Mouse (Mus musculus) naive thymus-derived CD4-positive, alpha-beta T cell, adult 5 months (primary cell): ENCODE data around the gene Pigr. TPM values are rescaled to one million over a fixed set of nuclear protein-coding genes. Genes with fewer than 3 reads are reported as not detected.

Source experiments
- polyA plus RNA-seq: library from polyadenylated mRNA; unstranded; fragments of 100-300 nt; shearing (Covaris generic); gene quantifications from one replicate; pipeline ENCODE4 v1.2.1, GENCODE M21; 2017

Pigr gene
- not detected for polyA plus RNA-seq

DNA sequence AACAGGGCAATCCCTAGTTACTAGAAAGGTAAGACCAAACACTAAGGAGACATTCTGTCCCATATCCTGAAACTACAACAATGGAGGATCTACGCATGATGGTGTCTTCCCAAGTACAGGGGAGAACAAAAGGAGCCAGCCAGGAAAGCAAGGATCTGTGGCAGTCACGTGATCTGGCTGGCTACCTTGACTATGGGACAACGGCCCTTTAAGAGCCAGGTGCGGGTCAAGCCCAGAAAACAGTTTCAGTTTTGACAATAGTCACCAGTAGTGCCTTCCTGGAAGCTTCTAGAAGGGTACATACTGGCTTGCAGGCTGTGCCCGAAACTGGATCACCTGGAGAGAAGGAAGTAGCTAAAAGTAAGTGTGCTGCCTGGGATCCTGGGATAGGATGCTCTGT is at the start of gene Pigr:
TSS of gene Pigr (plus strand) at position 237 of the 400 bp plus-strand sequence.

DNA sequence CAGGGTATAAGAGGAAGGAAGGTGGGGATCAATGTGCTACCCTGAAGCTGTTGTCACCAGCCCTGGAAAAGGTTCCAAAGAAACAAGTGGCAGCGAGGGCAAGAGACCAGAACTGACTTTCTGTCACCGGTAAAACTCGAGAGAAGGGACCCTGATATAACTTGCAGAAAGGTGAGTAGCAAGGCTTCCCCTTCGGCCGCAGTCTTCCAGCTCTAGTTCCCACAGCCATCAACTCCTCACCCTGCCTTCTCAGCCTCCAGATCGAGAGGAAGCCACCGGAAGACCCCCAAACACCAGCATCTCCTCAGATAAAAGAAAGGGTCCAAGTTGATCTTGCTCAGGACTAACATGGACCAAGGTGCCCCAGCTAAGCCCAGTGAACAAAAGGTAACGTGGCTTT is 25.9 kb upstream of the Pigr start, which contains the start of gene Fcamr:
TSS of gene Fcamr (plus strand) at position 301 of the 400 bp plus-strand sequence.

GRCm38 (mm10) chr1:130865541-130866221 is 39.2 kb downstream of the Pigr start, which contains the start of gene Fcmr:
Gene Fcmr, plus strand, starts transcription at chr1:130865669.

DNA sequence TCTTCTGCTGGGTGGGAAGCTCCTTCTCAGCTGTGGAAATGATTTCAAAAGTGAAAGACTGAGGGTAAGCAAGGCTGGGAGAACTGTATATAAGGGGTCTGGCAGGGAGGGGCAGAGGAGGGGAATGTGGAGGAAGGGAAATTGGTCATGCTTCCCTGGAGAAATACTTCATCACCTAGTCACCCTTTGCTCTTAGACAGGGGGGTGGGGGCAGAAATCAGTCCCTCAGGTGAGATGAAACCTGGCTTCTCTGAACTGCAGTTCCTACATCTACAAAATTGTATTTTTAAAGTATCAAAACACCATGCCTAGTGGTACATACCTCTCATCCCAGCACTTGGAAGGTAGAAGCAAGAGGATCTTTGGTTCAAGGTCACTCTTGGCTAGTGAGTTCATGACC is 60.9 kb downstream of the Pigr start, which contains the start of gene Il24:
TSS of gene Il24 (minus strand) at position 101 of the 400 bp plus-strand sequence.

Other genes starting within 250 kb of the Pigr start
- gene Zp3r, start 197.1 kb upstream of the Pigr start, polyA plus RNA-seq = not detected
- not detected for gene C4bp, start 165.1 kb upstream of the Pigr start, polyA plus RNA-seq
- not detected for gene Gm29427, start 110.9 kb upstream of the Pigr start, polyA plus RNA-seq
- gene Yod1, start 109.4 kb upstream of the Pigr start, polyA plus RNA-seq = 4.8 TPM
- gene Pfkfb2, start 97.4 kb upstream of the Pigr start, polyA plus RNA-seq = 7.5 TPM
- gene AA986860, start 94.7 kb upstream of the Pigr start, polyA plus RNA-seq = not detected
- not detected for gene Fcamr, start 25.8 kb upstream of the Pigr start, polyA plus RNA-seq
- not detected for gene Fcmr, start 39.0 kb downstream of the Pigr start, polyA plus RNA-seq
- not detected for gene Il24, start 60.8 kb downstream of the Pigr start, polyA plus RNA-seq
- not detected for gene Il20, start 84.8 kb downstream of the Pigr start, polyA plus RNA-seq
- not detected for gene Il19, start 113.4 kb downstream of the Pigr start, polyA plus RNA-seq
- gene Il10, start 193.2 kb downstream of the Pigr start, polyA plus RNA-seq = not detected